Mouse (Mus musculus): ENCODE data around the gene Efcab6.
A peak's percentile ranks its signal among the peaks of the same experiment; 100 is the strongest.

Gene Efcab6

DNA sequence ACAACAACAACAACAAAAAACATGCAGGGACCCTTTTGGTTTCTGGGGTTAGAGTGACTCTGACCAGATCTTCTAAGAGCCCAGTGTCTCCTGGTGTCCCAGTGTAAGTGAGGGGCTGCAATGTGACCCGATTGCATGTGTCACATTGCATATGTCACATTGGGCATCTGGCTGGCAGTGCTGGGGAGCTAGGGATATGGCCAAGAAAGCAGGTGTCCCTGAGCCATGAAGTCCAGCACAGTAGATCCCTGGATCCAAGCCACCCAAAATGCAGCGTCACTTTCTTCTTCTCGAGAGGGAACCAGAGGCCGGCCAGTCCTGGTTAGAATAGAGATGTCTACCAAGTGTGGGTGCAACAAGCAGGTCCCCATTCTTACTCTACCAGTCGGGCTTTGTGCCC lies 199.6 kb downstream of the Efcab6 start:
- no peak for DNase-seq

DNA sequence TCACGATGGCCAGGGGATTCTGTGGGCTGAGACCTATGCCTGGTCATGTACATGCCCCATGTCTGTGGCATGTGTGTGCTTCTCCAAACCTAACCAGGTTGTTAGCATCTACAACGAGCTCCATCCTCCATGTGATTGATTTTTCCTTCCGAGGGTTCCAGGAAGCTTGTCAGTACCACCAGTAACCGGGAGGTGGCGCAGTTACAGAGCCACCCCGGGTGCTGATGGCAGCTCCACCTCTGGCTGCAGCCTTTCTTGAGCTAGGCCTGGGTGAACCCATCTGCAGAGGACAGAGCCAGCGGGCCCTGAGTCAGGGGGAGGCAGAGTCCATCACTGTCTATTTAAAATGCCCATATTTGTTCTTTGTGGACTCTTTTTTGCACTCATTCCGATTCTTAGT lies 208.1 kb downstream of the Efcab6 start:
- DNase-seq: peak; percentile 60

DNA sequence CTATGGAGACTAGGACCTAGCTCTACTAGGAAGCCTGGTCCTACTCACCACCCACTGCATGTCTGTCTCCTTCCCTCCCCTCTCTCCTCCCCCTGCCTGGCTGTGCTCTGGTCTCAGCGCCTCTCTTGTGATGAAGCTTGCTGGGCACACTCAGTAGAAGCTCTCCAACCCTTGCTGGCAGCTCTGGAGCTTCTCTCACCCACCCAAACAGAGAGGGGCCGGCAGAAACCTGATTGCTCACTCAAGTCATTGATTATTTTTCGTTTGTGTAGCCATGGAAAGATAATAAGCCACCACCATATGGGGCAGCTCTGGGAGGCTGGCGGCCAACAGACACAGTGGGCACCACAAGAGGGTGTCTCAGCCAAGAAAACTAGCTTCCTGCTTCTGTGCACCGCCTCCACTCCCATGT lies 211.8 kb downstream of the Efcab6 start:
- DNase-seq: no peak

DNA sequence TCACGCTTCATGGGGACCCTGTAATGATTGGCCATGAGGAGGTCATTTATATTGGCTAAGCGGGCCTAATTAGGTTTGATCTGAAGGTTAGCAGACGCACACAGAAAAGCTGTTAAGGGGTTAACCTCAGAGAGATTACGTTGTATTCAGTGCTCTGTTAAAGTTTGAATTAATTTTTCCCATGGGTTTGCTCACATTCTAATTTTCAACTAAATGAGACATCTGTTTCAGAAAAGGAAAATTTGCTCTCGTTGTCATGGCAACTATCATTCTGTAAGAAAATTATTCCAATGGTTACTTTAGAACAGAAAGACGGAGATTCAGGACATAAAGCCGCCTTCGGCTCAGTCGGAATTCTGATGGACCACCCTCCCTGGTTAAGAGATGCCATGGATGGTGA lies 217.0 kb downstream of the Efcab6 start:
- no peak for DNase-seq

DNA sequence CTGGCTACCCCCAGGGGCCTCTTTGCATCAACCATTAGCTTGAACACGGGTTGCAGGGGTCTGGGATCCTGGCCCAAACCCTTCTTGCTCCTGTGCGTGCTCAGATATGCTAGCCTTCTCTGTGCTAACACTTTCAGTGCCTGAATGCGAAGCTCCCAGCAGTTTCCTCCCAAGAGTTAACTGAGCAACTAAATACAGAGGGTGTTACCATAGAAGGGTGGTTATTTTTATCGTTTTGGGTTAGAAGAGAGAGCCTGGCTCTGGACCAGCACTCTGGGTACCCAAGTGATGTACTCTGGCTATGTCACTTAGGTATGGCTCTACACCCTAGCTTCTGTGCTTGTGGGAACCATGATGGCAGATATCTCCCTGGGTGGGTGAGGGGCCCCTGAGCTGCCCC lies 217.7 kb downstream of the Efcab6 start:
- DNase-seq: no peak

DNA sequence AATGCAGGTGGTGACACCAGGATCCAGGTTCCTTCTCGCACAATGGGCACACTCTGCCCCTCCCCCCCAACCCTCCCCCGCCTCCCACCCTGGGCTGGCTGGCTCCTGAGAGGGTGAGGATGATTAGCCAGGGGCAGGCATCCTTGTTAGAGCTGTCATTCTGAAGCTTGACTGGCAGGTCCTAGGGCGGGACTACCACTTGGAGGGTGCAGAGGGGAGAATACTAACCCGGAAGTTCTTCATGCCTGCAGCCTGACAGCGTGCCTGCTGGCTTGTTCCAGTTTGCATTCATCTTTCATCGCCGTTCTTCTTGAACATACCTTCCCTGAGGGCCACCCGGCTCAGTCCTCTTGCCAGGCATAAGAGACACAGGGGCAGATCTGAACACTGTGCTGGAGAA lies 218.6 kb downstream of the Efcab6 start:
- DNase-seq: no peak

DNA sequence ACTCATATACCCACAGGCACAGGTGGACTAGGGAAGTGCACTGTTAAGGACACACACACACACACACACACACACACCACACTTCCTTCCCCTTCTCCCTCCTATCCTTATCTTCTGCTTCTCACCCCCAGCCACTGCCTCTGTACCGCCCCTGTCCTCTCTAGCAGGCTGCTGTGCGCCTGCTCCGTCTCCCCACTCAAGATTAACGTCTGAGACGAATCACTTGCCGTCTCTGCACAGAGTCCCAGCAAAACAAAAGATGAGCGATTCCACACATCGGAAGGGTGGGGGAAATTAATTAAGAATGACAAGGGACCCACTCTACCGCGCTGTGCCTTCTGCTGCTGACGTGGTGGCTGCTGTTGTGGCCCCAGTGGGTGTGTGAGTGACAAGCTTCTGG lies 219.4 kb downstream of the Efcab6 start:
- no peak for DNase-seq

DNA sequence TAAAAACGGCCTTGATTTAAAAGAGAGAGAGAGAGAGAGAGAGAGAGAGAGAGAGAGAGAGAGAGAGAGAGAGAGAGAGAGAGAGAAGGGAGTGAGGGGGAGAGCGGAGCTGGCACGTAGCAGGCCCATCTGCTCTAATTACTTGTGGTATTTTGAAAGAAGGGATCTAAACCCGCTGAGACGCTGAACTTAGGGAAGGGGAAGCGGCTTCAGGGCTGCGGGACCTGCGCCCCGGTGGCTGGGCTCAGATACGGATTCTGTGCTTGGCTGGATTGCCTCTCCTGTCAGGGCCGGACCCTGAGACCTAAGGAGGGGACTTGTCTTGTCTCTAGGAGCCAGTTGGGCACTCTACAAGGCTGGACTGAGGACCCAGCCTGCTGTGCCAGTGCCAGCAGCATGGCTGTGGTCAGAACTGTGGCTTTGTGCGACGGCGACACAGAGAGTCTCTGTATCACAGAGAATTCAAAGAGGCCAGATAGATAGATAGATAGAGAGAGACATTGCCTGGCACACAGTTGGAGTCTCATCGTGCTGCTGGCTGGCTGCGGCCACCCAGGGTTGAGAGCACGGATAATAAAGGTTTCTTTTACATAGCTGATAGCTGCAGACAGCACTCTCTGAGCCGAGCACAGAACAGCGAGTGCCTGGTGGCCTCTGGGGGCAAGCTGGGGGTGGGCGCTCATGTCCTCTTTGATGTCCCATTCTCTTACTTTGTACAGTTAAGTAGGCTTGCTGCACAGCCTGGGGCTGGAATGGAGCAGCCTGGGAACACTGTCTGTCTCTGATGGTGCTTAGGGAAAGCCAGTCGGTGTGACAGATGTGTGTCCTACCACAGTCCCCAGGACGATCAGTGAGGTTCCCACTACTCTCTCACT lies 222.0 kb downstream of the Efcab6 start:
- no peak for DNase-seq

DNA sequence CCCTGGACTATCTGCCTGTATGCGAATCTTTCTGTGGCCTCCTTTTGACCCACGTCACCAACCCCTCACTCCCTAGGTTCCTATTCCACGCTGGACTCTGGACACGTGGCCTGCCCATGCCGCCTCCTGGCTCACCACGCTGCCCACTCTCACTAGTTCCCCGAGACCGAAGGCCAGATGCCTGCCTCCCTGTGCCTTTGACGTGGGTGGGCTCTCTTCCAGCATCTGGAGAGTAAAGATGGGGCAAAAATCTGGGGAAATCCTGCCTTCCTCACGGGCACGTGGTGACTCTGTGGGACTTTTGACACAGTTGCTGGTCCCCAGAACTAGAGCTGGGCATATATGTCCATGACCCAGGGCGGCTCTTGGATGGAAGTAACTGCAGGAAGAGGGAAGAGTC lies 222.8 kb downstream of the Efcab6 start:
- DNase-seq: no peak

DNA sequence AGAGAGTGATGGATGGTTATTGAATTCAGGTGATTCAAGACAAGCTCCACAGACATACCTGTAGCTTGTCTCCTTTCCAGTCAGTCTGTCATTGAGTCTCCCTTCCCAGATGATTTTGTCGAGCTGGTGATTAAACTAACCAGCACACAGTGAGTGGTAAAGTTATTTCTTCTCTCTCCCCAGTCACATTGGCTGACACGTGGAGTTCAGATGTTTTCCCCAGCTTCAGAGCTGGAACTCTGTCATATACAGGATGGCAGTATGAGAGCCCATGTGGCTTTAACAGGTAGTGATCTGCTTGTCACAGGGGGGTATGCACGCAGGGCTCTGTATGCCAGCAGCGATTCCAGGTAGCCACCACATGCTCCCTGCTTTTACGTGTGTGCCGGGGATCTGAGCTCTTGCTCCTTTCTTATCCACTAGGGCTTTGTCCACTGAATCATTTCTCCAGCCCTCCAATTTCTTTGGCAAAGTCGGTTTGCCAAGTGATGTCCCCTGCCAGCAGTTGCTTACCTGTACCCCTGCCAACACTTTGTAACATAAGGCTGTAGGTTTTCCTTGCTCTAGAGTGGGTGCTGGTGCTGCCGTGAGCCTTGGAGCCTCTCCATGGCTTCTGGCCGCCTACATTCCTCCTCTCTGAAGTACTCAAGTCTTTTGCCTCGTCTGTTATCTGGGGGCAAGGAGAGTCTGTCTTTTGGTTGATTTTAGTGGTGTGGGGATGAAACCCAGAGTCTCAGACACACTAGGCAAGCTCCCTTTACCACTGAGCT lies 224.0 kb downstream of the Efcab6 start:
- DNase-seq: no peak

DNA sequence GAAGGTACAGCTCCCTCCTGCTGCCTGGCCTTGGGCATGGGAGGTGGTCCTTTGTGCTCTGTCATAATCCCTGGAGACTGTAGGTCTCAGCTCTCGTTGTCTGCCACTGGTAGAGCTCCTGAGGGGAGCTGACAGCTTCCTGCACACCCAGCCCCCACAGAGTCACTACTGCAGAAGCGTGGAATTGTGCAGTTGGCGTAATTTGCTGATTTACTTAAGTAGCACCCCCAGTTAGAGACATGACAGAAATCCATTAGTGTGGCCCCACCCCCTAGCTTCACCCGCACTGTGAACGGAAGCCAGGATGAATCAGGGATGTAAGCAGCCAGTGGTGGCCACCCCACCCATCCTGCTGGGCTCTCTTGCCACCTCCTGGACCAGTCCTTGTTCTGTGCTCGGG lies 232.9 kb downstream of the Efcab6 start:
- no peak for DNase-seq

DNA sequence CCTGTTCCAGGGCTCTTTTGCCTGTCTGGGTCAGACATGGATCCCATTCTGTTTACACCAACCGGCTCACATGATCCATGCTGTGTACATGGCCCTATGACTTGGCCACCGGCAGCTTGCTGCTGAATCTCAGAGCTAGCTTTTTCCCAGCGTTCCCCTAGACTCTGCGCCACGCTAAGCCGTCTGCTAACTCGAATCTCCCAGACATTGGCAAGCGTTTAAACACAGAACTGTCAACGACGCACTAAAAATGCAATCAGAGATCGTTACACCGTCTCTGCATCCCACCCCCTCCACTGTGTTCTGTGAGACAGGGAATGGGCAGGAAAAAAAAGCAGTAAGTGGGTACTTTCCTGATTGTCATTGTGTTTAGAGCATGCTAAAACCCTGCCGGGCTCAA lies 236.0 kb downstream of the Efcab6 start:
- no peak for DNase-seq

DNA sequence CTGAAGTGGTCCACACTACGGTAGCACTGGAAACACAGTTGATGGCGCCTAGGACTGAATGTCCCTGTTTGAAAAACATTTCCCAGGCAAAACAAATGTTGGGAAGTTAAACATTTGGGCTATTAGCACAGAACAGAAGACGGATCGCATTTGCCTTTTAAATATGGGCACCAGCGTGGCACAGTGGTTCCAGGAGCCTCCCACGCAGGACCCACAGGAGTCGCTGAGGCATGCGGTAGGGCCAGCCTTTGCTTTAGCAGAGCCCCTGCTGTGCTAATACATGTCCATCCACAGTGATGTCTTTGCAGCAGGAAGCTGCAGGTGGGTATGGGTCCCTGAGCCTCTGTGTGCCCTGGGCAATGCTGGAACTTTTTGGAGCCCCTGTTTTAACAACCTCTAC lies 237.2 kb downstream of the Efcab6 start:
- DNase-seq: peak; percentile 18

Data from cerebellum, adult 11 months (tissue).